Mouse (Mus musculus): ENCODE data around the gene Ctnna2. TPM values are rescaled to one million over a fixed set of nuclear protein-coding genes. Genes with fewer than 3 reads are reported as not detected.
A peak's percentile ranks its signal among the peaks of the same experiment; 100 is the strongest.

Gene Ctnna2
- polyA plus RNA-seq, 1 experiment from 2014 or later: 0.16 TPM

- Histone ChIP-seq H3K27me3 (ENCODE audit: insufficient read depth, low read length) (no peaks in the 10 kb centered on the region), H3K4me1 (replicated peaks; ENCODE audit: insufficient read depth, low read length) (no peaks in the 10 kb centered on the region)
- 76% methylated on average over 5 of the region's 5 CpGs for WGBS
These were observed 571.0 kb downstream of the Ctnna2 start for GRCm38 (mm10) chr6:77408481-77408880.

GRCm38 (mm10) chr6:77400751-77401150 is 578.7 kb downstream of the Ctnna2 start:
- H3K4me3 ChIP-seq (replicated peaks; ENCODE audit: low read depth, low read length): no peak overlapping the region
- no peaks in the 10 kb centered on the region for H3K27me3 ChIP-seq (ENCODE audit: insufficient read depth, low read length)
- no peaks in the 10 kb centered on the region for H3K36me3 ChIP-seq (ENCODE audit: insufficient read depth, low read length)
- no peak for TF ChIP-seq CTCF (IDR thresholded peaks at IDR 0.05; ENCODE audit: low read depth)
- no peak overlapping the region for H3K9ac ChIP-seq (ENCODE audit: low read depth, low read length)
- no peak for ATAC-seq (replicated peaks; ENCODE audit: low FRiP score, low read depth)
- no peak overlapping the region for H3K4me2 ChIP-seq (ENCODE audit: low read length)
- WGBS: 79% methylated on average over 6 of the region's 6 CpGs
- no peak for DNase-seq (ENCODE audit: low spot score)
- H3K4me1 ChIP-seq (replicated peaks; ENCODE audit: insufficient read depth, low read length): no peaks in the 10 kb centered on the region
- no peaks in the 10 kb centered on the region for H3K9me3 ChIP-seq (replicated peaks; ENCODE audit: low read length)
- H3K27ac ChIP-seq: no peak overlapping the region

More at GRCm38 (mm10) chr6:77408481-77408880, 571.0 kb downstream of the Ctnna2 start:
- no peaks in the 10 kb centered on the region for H3K9me3 ChIP-seq (replicated peaks; ENCODE audit: low read length)
- H3K4me2 ChIP-seq (ENCODE audit: low read length): no peak overlapping the region
- no peaks in the 10 kb centered on the region for H3K36me3 ChIP-seq (ENCODE audit: insufficient read depth, low read length)
- no peak for ATAC-seq (replicated peaks; ENCODE audit: low FRiP score, low read depth)
- no peak overlapping the region for H3K27ac ChIP-seq
- DNase-seq (ENCODE audit: low spot score): no peak
- TF ChIP-seq CTCF (IDR thresholded peaks at IDR 0.05; ENCODE audit: low read depth): no peak
- H3K4me3 ChIP-seq (replicated peaks; ENCODE audit: low read depth, low read length): no peak overlapping the region
- H3K9ac ChIP-seq (ENCODE audit: low read depth, low read length): no peak overlapping the region

- WGBS: 71% methylated on average over 1 of the region's 1 CpGs
These were observed 587.8 kb downstream of the Ctnna2 start for GRCm38 (mm10) chr6:77391663-77392062.

GRCm38 (mm10) chr6:77381309-77381708 is 598.2 kb downstream of the Ctnna2 start:
- H3K4me3 ChIP-seq (replicated peaks; ENCODE audit: low read depth, low read length): no peak overlapping the region
- no peak for ATAC-seq (replicated peaks; ENCODE audit: low FRiP score, low read depth)
- H3K27ac ChIP-seq: no peak overlapping the region
- no peak overlapping the region for H3K9ac ChIP-seq (ENCODE audit: low read depth, low read length)
- no peak for TF ChIP-seq CTCF (IDR thresholded peaks at IDR 0.05; ENCODE audit: low read depth)
- H3K27me3 ChIP-seq (ENCODE audit: insufficient read depth, low read length): no peaks in the 10 kb centered on the region
- H3K4me2 ChIP-seq (ENCODE audit: low read length): no peak overlapping the region
- no peaks in the 10 kb centered on the region for H3K9me3 ChIP-seq (replicated peaks; ENCODE audit: low read length)
- H3K36me3 ChIP-seq (ENCODE audit: insufficient read depth, low read length): no peaks in the 10 kb centered on the region
- H3K4me1 ChIP-seq (replicated peaks; ENCODE audit: insufficient read depth, low read length): no peaks in the 10 kb centered on the region
- no peak for DNase-seq (ENCODE audit: low spot score)

More at GRCm38 (mm10) chr6:77391663-77392062, 587.8 kb downstream of the Ctnna2 start:
- TF ChIP-seq CTCF (IDR thresholded peaks at IDR 0.05; ENCODE audit: low read depth): no peak
- no peaks in the 10 kb centered on the region for H3K36me3 ChIP-seq (ENCODE audit: insufficient read depth, low read length)
- no peaks in the 10 kb centered on the region for H3K27me3 ChIP-seq (ENCODE audit: insufficient read depth, low read length)
- no peak overlapping the region for H3K4me3 ChIP-seq (replicated peaks; ENCODE audit: low read depth, low read length)
- no peaks in the 10 kb centered on the region for H3K4me1 ChIP-seq (replicated peaks; ENCODE audit: insufficient read depth, low read length)
- no peaks in the 10 kb centered on the region for H3K9me3 ChIP-seq (replicated peaks; ENCODE audit: low read length)
- DNase-seq (ENCODE audit: low spot score) (no peak), ATAC-seq (replicated peaks; ENCODE audit: low FRiP score, low read depth) (no peak)
- H3K27ac ChIP-seq: no peak overlapping the region
- H3K4me2 ChIP-seq (ENCODE audit: low read length): no peak overlapping the region
- H3K9ac ChIP-seq (ENCODE audit: low read depth, low read length): no peak overlapping the region

GRCm38 (mm10) chr6:77373132-77373531 is 606.4 kb downstream of the Ctnna2 start:
- no peaks in the 10 kb centered on the region for H3K27me3 ChIP-seq (ENCODE audit: insufficient read depth, low read length)
- no peaks in the 10 kb centered on the region for H3K9me3 ChIP-seq (replicated peaks; ENCODE audit: low read length)
- H3K4me1 ChIP-seq (replicated peaks; ENCODE audit: insufficient read depth, low read length): no peaks in the 10 kb centered on the region
- no peak overlapping the region for H3K27ac ChIP-seq
- DNase-seq (ENCODE audit: low spot score) (peak; percentile 38), ATAC-seq (replicated peaks; ENCODE audit: low FRiP score, low read depth) (no peak)
- no peaks in the 10 kb centered on the region for H3K36me3 ChIP-seq (ENCODE audit: insufficient read depth, low read length)
- no peak overlapping the region for H3K4me3 ChIP-seq (replicated peaks; ENCODE audit: low read depth, low read length)
- 41% methylated on average over 5 of the region's 5 CpGs for WGBS
- H3K4me2 ChIP-seq (ENCODE audit: low read length): no peak overlapping the region
- no peak overlapping the region for H3K9ac ChIP-seq (ENCODE audit: low read depth, low read length)
- no peak for TF ChIP-seq CTCF (IDR thresholded peaks at IDR 0.05; ENCODE audit: low read depth)

- WGBS: 95% methylated on average over 2 of the region's 2 CpGs
- DNase-seq (ENCODE audit: low spot score): no peak
- Histone ChIP-seq H3K27ac (no peak overlapping the region), H3K9ac (ENCODE audit: low read depth, low read length) (no peak overlapping the region), H3K27me3 (ENCODE audit: insufficient read depth, low read length) (no peaks in the 10 kb centered on the region), H3K9me3 (replicated peaks; ENCODE audit: low read length) (no peaks in the 10 kb centered on the region), H3K4me2 (ENCODE audit: low read length) (no peak overlapping the region), H3K4me3 (replicated peaks; ENCODE audit: low read depth, low read length) (no peak overlapping the region), H3K4me1 (replicated peaks; ENCODE audit: insufficient read depth, low read length) (no peaks in the 10 kb centered on the region), H3K36me3 (ENCODE audit: insufficient read depth, low read length) (no peaks in the 10 kb centered on the region)
- ATAC-seq (replicated peaks; ENCODE audit: low FRiP score, low read depth): no peak
- no peak for TF ChIP-seq CTCF (IDR thresholded peaks at IDR 0.05; ENCODE audit: low read depth)
These were observed 608.4 kb downstream of the Ctnna2 start for GRCm38 (mm10) chr6:77371147-77371546.

GRCm38 (mm10) chr6:77358471-77358837 is 621.0 kb downstream of the Ctnna2 start:
- Histone ChIP-seq H3K36me3 (ENCODE audit: insufficient read depth, low read length) (no peaks in the 10 kb centered on the region), H3K9me3 (replicated peaks; ENCODE audit: low read length) (no peaks in the 10 kb centered on the region), H3K9ac (ENCODE audit: low read depth, low read length) (no peak overlapping the region), H3K4me3 (replicated peaks; ENCODE audit: low read depth, low read length) (no peak overlapping the region), H3K27me3 (ENCODE audit: insufficient read depth, low read length) (no peaks in the 10 kb centered on the region), H3K4me2 (ENCODE audit: low read length) (no peak overlapping the region), H3K4me1 (replicated peaks; ENCODE audit: insufficient read depth, low read length) (no peaks in the 10 kb centered on the region), H3K27ac (no peak overlapping the region)
- DNase-seq (ENCODE audit: low spot score) (no peak), ATAC-seq (replicated peaks; ENCODE audit: low FRiP score, low read depth) (no peak)
- TF ChIP-seq CTCF (IDR thresholded peaks at IDR 0.05; ENCODE audit: low read depth): no peak
- 55% methylated on average over 6 of the region's 6 CpGs for WGBS

Data from kidney, postnatal 0 days (tissue).